ENCODE assay signal across 16 mouse cellular contexts in genomic region chr1:71266630-71267029, GRCm38 (mm10).
"Had no signal": no experiment of that assay in that cellular context is flagged by ENCODE, and none has a peak within 500 bp of the region (broad histone marks: within the 10 kb centered on the region; RNA-seq: fewer than 3 reads in every experiment).

No protein-coding gene starts in this region.

- H3K4me3 ChIP-seq: neural tube, embryonic 13.5 days; neural tube, embryonic 15.5 days; stomach, embryonic 15.5 days had no signal

- H3K9me3 ChIP-seq: neural tube, embryonic 13.5 days; neural tube, embryonic 15.5 days; stomach, embryonic 15.5 days had no signal

- H3K4me1 ChIP-seq: neural tube, embryonic 13.5 days; neural tube, embryonic 15.5 days; stomach, embryonic 15.5 days had no signal

- H3K9ac ChIP-seq: neural tube, embryonic 13.5 days; neural tube, embryonic 15.5 days; stomach, embryonic 15.5 days had no signal

- H3K27me3 ChIP-seq: neural tube, embryonic 13.5 days; neural tube, embryonic 15.5 days; stomach, embryonic 15.5 days had no signal

- H3K36me3 ChIP-seq: neural tube, embryonic 13.5 days; neural tube, embryonic 15.5 days; stomach, embryonic 15.5 days had no signal

- H3K27ac ChIP-seq: neural tube, embryonic 13.5 days; neural tube, embryonic 15.5 days; stomach, embryonic 15.5 days; stomach, postnatal 0 days had no signal

- H3K4me2 ChIP-seq: neural tube, embryonic 13.5 days; neural tube, embryonic 15.5 days; stomach, embryonic 15.5 days had no signal

- DNase-seq: retina, postnatal 1 day; right cerebral cortex, adult 18-20 months; right cerebral cortex, postnatal 14 days; right cerebral cortex, postnatal 25 days; right cerebral cortex, postnatal 4 days; spleen, adult 18-20 months; thymus, adult 18-20 months; thymus, adult 2 months; thymus, postnatal 14 days; thymus, postnatal 25 days; thymus, postnatal 36 days; thymus, postnatal 4 days had no signal
